Mouse (Mus musculus): ENCODE measurements around the gene Hmcn2. TPM values are rescaled to one million over a fixed set of nuclear protein-coding genes. Genes with fewer than 3 reads are reported as not detected.

Hmcn2 gene
- 0.44 and 0.96 TPM in 2 replicates for polyA plus RNA-seq (2012; rRNA removed)

DNA sequence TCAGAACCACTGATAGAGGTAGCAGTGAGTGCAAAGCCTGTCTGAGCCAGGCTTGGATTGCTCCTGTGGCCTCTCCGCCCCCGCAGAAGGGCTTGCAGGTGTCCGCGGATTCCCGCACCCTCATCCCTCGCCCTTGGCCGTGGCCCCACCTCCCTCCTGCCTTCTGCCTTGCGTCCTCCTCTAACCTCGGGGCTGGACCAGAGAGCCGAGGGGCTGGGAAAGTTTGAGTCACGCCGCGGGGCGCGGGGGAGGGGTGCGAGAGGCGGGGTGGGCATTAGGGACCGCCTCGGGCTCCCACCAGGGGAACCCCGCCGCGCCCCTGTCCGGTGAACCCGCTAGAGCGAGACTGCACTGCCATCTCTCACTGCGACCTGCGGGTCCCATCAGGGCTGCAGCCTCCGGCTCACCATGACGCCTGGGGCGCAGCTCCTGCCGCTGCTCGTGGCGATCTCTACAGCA is at the start of gene Hmcn2:
Gene Hmcn2 (plus strand): TSS at position 409 of the 459 bp plus-strand sequence.
- TF ChIP-seq POLR2A (IDR thresholded peaks at IDR 0.05; ENCODE audit: borderline replicate concordance, extremely low read depth, insufficient read depth, insufficient read length, poor library complexity, severe bottlenecking) (no peak), CTCF (IDR thresholded peaks at IDR 0.05; ENCODE audit: borderline replicate concordance, extremely low read depth, insufficient read depth, insufficient read length) (no peak)
- DNase-seq (ENCODE audit: low read depth): no peak

DNA sequence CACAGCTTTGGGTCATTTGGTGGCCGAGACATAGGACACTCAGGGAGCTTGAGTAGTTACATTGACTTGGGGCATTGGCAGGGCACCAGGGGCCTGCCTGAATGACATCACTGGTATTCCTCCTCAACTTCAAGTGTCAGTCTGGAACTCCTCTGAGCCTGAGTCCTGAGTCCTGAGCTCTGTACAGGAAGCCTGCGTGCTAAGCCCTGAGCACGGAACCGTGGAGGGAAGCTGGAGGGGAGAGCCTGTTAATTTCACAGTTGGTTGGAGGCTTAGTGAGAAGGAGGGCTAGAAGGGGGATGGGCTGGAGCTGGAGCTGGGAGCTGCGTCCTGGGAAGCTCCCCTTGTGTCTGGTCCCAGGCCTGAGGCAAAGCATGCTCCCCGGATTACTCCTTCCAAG is 46.8 kb upstream of the Hmcn2 start:
- TF ChIP-seq POLR2A (IDR thresholded peaks at IDR 0.05; ENCODE audit: borderline replicate concordance, extremely low read depth, insufficient read depth, insufficient read length, poor library complexity, severe bottlenecking): no peak
- no peak for TF ChIP-seq CTCF (IDR thresholded peaks at IDR 0.05; ENCODE audit: borderline replicate concordance, extremely low read depth, insufficient read depth, insufficient read length)
- DNase-seq (ENCODE audit: low read depth): peak; percentile 67

DNA sequence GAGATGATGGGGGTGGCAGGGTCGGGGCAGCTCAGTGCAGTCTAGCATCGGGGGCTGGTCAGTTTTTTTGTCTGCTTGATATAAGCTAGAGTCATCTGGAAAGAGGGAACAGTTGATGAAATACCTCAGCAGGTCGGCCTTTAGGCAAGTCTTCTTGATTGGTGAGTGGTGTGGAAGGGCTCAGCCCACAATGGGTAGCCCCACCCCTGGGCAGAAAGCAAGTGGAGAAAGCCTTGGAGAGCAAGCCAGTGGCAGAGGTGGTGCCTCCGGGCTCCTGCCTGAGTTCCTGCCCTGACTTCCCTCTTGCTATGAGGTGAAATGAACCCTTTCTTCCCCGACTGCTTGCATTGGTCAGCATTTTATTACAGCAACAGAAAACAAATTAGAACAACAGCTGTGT is 45.6 kb upstream of the Hmcn2 start:
- no peak for DNase-seq (ENCODE audit: low read depth)
- no peak for TF ChIP-seq CTCF (IDR thresholded peaks at IDR 0.05; ENCODE audit: borderline replicate concordance, extremely low read depth, insufficient read depth, insufficient read length)
- no peak for TF ChIP-seq POLR2A (IDR thresholded peaks at IDR 0.05; ENCODE audit: borderline replicate concordance, extremely low read depth, insufficient read depth, insufficient read length, poor library complexity, severe bottlenecking)

DNA sequence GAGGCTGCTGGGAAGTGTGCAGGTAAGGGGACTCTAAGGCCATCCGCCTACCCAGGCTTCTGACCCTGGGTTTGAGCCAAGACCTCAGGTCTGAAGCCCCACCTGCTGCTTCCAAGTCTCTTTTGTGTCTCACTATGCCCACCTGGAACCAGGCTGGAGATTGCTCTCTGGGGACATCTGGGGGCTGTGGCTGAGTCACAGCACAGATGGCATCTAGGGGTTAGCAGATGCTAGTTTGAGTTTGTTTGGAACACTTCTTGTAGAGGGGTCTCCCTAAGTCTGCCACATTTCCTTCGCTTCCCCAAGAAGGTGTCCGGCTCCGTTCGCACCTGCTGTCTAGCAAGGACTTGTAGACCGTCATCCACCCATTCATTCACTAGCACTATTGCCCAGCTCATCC is 45.0 kb upstream of the Hmcn2 start:
- TF ChIP-seq CTCF (IDR thresholded peaks at IDR 0.05; ENCODE audit: borderline replicate concordance, extremely low read depth, insufficient read depth, insufficient read length) (no peak), POLR2A (IDR thresholded peaks at IDR 0.05; ENCODE audit: borderline replicate concordance, extremely low read depth, insufficient read depth, insufficient read length, poor library complexity, severe bottlenecking) (no peak)
- DNase-seq (ENCODE audit: low read depth): peak; percentile 80

DNA sequence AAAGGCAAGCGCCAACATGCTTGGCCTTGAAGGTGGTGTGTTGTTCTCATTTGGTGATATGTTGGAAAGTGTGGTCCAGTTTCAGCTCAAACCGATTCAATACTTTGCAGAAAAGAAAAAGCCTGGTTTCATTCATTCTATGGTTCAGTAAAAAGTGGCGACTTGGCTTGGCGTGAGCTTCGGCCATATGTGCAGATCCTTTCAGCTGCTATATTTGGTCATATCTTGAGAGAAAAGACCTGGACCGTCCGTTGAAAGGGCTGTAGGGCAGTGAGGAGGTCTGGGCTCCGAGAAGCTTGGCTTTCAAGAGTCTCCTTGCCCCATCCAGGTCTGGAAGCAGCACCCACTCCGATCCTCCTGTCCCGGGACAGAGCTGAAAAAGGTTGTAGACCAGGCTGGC is 44.4 kb upstream of the Hmcn2 start:
- no peak for DNase-seq (ENCODE audit: low read depth)
- no peak for TF ChIP-seq POLR2A (IDR thresholded peaks at IDR 0.05; ENCODE audit: borderline replicate concordance, extremely low read depth, insufficient read depth, insufficient read length, poor library complexity, severe bottlenecking)
- TF ChIP-seq CTCF (IDR thresholded peaks at IDR 0.05; ENCODE audit: borderline replicate concordance, extremely low read depth, insufficient read depth, insufficient read length): no peak

DNA sequence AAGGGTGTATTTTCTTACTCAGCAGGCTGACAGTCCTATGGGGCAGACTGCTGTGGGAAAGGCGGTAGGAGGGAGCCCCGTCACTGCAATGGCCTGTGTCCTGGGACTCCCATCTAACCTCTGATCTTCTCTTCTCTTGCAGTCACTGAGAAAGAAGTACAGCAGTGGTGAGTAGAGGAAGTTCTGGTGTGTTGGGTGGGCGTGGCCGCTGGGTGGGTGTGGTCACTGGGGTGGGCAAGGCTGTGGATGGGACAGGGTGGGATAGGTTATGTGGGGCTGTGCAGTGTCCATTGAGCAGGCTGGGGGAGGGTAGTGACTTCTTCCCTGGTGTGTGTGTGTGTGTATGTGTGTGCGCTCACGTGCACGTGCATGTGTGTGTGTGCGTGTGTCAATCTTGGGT is 43.7 kb upstream of the Hmcn2 start:
- no peak for TF ChIP-seq POLR2A (IDR thresholded peaks at IDR 0.05; ENCODE audit: borderline replicate concordance, extremely low read depth, insufficient read depth, insufficient read length, poor library complexity, severe bottlenecking)
- TF ChIP-seq CTCF (IDR thresholded peaks at IDR 0.05; ENCODE audit: borderline replicate concordance, extremely low read depth, insufficient read depth, insufficient read length): no peak

DNA sequence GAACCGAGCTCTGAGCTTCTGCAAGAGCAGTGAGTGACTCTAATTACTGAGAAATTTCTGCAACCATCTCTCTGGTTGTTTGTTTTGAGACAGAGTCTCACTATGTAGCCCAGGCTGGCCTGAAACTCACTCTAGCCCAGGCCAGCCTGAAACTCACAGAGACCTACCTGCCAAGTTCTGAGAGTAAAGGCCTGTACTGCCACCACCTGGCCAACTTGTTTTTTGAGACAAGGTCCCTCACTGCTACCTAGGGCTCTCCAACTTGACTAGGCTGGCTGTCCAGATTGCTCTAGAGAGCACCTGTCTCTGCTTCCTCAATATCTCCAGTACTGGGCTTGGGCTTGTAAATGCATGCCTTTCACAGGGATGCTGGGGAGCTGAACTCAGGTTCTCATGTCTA is 43.1 kb upstream of the Hmcn2 start:
- no peak for DNase-seq (ENCODE audit: low read depth)
- TF ChIP-seq POLR2A (IDR thresholded peaks at IDR 0.05; ENCODE audit: borderline replicate concordance, extremely low read depth, insufficient read depth, insufficient read length, poor library complexity, severe bottlenecking): no peak
- peak; percentile 23; the same call in 1 of the 2 replicates for TF ChIP-seq CTCF (IDR thresholded peaks at IDR 0.05; ENCODE audit: borderline replicate concordance, extremely low read depth, insufficient read depth, insufficient read length)

More for the DNA sequence above, 43.7 kb upstream of the Hmcn2 start:
- no peak for DNase-seq (ENCODE audit: low read depth)

DNA sequence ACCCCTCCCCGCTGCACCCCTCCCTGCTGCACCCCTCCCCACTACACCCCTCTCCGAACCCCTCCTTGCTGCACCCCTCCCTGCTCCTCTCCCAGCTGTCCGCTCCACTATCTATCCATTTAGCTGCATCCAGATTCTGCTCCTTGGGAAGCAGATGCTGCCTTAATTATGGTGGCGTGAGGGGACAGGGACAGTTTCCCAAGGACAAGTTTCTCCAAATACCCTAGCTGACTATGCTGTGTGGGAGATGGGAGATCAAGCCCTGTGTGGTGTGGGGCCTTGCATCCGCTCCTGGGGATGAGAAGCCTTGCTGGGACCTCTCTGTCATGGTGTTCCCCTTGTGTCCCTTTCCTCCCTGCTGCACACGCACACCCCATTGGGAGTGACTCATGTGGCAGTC is 39.2 kb upstream of the Hmcn2 start:
- no peak for TF ChIP-seq CTCF (IDR thresholded peaks at IDR 0.05; ENCODE audit: borderline replicate concordance, extremely low read depth, insufficient read depth, insufficient read length)
- TF ChIP-seq POLR2A (IDR thresholded peaks at IDR 0.05; ENCODE audit: borderline replicate concordance, extremely low read depth, insufficient read depth, insufficient read length, poor library complexity, severe bottlenecking): no peak
- DNase-seq (ENCODE audit: low read depth): no peak

DNA sequence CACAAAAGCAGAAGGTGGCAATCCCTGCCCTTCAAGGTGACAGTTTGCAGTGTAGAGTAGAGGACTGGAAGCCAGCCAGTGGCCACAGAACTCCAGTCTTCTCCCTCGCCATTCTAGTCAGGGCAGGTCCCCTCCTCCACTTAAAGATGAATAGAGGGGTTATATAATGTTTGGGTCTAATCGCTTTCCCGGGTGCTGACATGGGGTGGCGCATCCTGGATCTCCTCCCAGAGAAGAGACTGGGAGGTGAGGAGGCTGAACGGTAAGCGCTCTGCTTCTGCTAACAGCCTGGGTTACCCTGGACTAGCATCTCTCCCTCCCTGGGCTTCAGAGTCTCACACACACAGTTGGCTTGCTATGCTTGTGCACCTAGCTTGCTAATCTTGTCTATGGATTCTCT is 36.4 kb upstream of the Hmcn2 start:
- DNase-seq (ENCODE audit: low read depth): peak; percentile 35
- TF ChIP-seq POLR2A (IDR thresholded peaks at IDR 0.05; ENCODE audit: borderline replicate concordance, extremely low read depth, insufficient read depth, insufficient read length, poor library complexity, severe bottlenecking): no peak
- no peak for TF ChIP-seq CTCF (IDR thresholded peaks at IDR 0.05; ENCODE audit: borderline replicate concordance, extremely low read depth, insufficient read depth, insufficient read length)

DNA sequence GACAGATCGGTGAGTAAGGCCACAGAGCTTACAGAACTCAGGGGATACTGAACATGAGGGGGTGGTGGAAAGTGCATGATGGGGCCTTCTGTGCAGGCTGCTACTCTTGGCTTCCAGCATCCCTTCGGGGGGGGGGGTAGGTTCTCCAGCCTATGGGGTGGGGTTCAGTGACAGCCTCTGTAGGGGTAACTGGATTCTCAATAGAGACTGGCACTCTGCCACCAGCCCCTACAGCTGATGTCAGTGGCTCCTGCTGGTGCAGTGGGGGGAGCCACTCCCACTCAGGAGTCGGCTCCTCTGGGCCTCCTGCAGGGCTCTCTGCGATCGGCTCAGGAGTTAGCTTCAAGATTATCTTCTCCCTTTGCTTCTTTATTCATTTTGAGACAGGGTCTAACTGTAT is 35.7 kb upstream of the Hmcn2 start:
- DNase-seq (ENCODE audit: low read depth): peak; percentile 61
- no peak for TF ChIP-seq POLR2A (IDR thresholded peaks at IDR 0.05; ENCODE audit: borderline replicate concordance, extremely low read depth, insufficient read depth, insufficient read length, poor library complexity, severe bottlenecking)
- TF ChIP-seq CTCF (IDR thresholded peaks at IDR 0.05; ENCODE audit: borderline replicate concordance, extremely low read depth, insufficient read depth, insufficient read length): no peak

DNA sequence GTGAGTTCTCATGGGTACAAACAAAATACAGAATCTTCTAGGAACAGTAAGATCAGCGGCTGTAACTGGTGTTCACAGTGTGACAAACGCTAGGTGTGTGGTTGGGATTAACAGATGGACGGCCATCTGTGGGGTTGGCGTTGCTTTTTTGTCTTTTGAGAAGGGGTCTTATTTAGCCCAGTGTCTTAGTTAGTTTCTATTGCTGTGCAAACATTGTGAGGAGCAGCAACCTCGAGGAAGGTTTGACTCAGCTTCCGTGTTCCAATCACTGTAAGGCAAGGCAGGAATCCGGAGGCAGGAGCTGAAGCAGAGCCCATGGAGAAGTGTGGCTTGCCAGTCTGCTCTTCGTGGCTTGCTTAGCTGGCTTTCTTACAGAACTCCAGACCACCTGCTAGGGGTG is 33.1 kb upstream of the Hmcn2 start:
- TF ChIP-seq POLR2A (IDR thresholded peaks at IDR 0.05; ENCODE audit: borderline replicate concordance, extremely low read depth, insufficient read depth, insufficient read length, poor library complexity, severe bottlenecking) (no peak), CTCF (IDR thresholded peaks at IDR 0.05; ENCODE audit: borderline replicate concordance, extremely low read depth, insufficient read depth, insufficient read length) (no peak)
- DNase-seq (ENCODE audit: low read depth): peak; percentile 65

DNA sequence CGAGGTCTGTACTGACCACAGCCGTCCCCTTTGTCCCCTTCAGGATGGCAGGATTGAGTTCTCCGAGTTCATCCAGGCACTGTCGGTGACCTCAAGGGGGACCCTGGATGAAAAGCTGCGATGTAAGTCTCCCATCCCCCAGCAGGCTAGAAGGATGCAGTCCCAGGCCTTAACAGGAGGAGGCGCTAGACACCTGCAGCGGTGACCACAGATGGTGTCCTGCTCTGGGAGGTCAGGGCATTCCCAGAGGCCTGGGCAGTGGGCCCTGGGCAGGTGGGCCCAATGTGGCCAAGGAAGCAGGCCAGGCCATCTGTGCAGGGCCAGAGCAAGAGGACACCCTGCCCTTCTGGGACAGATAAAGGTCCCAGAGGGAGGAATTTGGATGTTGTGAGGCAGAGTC is 31.9 kb upstream of the Hmcn2 start:
- TF ChIP-seq POLR2A (IDR thresholded peaks at IDR 0.05; ENCODE audit: borderline replicate concordance, extremely low read depth, insufficient read depth, insufficient read length, poor library complexity, severe bottlenecking) (no peak), CTCF (IDR thresholded peaks at IDR 0.05; ENCODE audit: borderline replicate concordance, extremely low read depth, insufficient read depth, insufficient read length) (peak; percentile 41; the same call in 1 of the 2 replicates)
- no peak for DNase-seq (ENCODE audit: low read depth)

Data from brain, embryonic 14.5 days (tissue).